Mouse (Mus musculus): ENCODE measurements around the gene Lmo2. TPM values are rescaled to one million over a fixed set of nuclear protein-coding genes. Genes with fewer than 3 reads are reported as not detected.

Lmo2 gene
- total RNA-seq (2021), result 10 to 100 TPM; 19.0 to 19.8 TPM
- long read RNA-seq, transcript Lmo2-202 (3 exons, 1,706 nt), result major isoform, 5 of 15 reads
- long read RNA-seq, partial matches to known transcripts, result 2 of 15 reads
- long read RNA-seq, other reads (novel, unspliced or antisense), result 2 of 15 reads

DNA sequence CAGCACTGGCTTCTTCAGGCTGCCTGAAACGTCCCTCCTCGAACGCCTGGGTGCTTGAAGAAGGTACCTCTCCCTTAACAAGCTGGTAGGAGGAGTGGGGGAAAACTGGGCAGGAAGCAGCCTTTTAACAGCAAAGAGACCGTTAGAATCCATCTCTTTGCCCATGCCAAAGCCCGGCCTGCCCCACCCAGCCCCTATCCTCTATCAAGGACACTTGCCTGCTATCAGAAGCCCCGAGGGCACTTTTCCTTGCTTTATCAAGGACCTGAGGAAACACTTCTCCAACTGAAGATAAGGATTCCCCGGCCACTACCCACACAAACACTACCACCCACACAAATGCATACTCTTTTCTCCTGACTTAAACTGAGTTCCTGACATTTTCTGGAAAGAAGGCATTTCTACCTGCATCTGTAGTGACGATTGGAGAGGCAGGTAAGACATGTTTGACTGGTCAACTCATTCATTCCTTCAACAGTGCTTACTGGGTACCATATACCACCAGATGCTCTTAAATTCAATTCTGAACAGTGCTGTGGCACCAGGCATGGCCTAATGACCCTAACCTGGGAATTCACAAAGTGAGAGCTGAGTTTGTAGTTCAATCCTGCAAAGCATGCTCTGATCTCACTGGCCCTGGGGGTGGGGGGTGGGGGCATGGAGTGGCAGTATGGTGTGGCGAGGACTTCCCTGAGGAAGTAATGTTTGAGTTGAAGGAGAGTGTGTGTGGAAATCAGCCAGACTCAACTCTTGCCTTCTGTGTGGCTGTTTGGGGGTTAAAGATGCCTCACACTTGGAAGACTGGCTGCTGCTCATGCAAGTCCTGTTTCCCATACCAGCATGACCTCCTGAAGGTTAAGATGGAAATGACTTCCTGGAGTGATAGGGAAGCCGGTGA is at the start of gene Lmo2:
Lmo2 (plus strand) TSS at position 338 of the 898 bp plus-strand sequence.
- no peak for DNase-seq (ENCODE audit: low spot score in 2 of 2)

DNA sequence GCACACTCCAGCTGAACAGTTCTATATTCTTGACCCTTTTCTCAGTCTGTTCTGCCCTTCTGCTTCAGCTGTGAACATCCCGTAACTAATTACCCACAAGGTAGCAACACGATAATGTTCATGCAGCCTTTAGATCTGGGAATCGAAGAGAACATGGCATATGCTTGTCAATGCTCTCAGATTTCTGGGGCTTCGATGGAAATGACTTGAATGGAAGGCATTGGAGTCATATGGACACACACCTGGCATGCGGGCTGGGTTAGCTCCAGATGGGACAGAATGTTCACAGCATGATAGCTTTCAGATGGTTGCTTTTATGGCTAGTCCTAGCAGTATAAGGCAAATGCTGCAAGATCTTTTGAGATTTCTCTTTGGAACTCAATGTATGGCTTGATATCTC is 47.2 kb upstream of the Lmo2 start:
- DNase-seq (ENCODE audit: low spot score in 2 of 2), result peak in 1 of 2 experiments; percentile 24

DNA sequence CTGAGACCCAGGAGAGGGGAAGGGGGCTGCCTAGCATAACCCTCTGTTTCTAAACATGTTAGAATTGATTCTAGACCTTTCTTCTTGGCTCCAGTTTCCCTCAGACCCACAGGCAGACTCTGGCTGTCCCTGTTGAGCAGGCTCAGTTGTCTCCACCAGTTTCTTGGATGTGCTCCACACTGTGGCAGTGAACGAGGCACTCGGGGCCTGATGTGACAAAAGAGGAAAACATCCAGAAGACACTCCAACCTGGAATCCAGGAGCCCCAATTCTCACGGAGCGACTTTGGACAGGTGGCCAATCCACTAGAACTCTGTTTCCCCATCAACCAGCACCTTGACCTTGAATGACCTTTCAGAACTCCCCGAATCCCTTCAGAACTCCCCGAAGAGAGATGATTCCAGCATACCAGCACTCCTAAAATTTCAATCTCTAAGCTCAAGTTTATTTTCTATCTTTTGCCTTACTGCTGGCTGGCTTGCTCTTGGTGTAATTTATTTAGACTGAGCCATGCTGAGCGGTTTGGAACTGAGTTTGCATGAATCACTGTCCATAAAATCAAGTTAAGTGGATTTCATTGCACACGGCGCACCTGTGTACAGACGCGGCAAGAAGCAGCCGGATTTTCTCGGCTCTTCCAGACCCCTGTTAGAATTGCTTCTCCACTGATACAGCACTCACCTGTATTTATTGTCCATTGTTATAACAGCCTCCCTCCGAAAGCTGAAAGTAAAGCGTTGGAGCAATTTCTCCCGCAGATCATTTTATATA is 45.1 kb upstream of the Lmo2 start:
- DNase-seq (ENCODE audit: low spot score in 2 of 2), result no peak

DNA sequence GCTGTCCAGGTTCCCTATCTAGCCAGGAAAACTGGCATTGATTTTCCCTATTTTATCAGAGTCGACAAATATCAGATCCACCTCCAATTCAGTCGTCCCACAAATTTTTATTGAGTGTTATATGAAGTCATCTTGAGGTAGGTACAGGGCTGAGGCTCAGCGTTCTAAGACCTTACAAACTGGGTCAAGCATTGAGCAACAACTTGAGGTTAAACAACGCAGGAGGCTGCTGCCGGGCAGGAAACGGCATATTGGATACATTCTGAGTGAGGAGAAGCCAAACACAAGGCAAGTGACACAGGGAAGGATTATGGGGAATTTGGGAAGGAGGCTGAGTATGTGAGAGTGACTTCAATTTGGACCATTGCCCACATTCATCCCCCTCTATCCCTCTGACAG is 44.5 kb upstream of the Lmo2 start:
- no peak for DNase-seq (ENCODE audit: low spot score in 2 of 2)

DNA sequence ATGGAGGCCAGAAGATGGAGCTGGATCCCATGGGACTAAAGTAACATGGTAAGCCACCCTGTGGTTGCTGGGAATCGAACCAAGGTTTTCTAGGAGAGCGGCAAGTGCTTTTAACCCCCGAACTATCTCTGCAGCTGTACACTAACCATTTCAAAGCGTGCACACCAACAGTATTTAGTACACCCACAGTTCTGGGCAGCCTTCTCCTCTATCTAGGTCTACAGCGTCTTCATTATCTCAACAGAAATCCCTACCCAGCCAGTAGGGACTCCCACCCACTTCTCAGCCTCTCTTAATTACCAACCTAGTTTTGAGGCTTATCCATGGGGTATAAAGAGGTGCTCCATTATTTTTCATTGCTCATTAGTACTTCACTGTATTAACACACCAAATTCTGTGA is 41.7 kb upstream of the Lmo2 start:
- no peak for DNase-seq (ENCODE audit: low spot score in 2 of 2)

DNA sequence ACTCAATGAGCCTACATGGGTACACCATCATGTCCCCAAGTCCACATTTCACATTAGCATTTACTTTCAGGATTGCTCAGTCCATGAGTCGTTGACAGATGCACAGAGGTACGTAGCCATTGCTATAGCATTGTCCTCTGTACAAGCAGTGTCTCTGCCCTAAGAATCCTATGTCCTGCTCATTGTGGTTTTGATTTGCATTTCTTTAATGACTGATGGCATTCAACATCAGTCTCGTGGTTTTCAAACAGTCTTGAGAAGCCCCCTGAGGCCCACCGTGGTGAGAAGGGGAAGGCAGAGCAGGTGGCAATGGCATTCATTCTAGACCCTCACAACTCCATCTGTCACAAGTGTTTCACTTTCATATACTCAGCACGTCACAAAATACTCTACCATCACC is 40.4 kb upstream of the Lmo2 start:
- DNase-seq (ENCODE audit: low spot score in 2 of 2), result no peak

DNA sequence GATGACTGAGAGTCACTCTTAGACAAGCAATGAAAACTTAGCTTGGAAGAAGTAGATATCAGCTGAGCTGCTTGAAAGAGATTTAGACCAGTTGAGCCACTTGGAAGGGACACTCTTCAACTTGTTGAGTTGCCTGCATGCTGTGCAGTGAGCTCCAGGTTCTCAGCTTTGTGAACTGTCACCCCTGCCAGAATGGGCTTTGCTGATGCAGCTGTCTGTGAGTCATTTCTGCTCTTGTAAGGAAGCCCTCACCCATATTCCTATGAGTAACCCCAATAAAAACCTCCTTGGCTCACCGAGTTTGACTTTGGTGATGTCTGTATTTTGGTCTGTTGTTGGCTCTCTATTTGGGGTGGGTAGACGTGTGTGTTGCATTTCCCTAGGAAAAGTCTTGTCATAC is 39.4 kb upstream of the Lmo2 start:
- DNase-seq (ENCODE audit: low spot score in 2 of 2), result no peak

DNA sequence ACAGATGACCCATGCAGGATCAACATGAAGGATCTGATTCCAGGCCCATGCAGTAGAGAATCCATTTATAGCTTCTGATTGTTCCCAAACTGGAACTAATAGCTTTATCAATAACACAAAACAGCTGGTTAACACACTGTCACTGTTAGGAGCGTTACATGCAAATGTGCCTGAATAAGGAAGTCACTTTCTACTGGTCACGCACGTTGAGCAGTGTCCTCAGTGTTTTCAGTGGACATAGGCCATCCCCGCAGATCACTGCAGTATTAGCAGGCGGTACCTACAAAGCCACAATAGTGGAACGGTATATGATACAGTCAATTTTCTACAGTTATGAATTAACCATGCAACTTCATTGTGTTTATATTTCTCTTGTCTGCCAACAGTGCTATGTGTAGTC is 38.3 kb upstream of the Lmo2 start:
- no peak for DNase-seq (ENCODE audit: low spot score in 2 of 2)

DNA sequence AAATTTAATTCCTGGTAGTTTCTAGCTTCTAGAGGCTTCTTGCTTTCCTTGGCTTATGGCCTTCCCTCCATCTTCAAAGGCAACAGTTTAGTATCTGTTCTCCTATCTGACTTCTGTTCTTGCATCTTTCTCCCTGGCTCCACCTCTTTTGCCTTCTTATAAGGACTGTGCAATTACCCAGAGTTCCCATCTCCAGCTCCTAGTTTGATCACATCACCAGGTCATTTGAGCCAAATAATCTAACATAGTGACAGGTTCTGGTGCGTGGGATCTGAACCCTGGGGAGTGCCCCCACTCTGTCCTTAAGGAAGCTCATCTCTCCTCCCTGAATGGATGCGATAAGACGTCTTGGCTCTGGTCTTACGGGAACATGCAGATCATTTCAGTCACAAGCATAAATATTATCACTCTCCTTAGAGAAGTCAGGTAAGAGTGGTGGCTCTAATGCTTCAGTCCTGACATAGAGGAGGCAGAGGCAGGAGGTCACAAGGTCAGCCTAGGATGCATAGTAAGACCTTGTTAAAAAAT is 31.1 kb upstream of the Lmo2 start:
- DNase-seq (ENCODE audit: low spot score in 2 of 2), result no peak

DNA sequence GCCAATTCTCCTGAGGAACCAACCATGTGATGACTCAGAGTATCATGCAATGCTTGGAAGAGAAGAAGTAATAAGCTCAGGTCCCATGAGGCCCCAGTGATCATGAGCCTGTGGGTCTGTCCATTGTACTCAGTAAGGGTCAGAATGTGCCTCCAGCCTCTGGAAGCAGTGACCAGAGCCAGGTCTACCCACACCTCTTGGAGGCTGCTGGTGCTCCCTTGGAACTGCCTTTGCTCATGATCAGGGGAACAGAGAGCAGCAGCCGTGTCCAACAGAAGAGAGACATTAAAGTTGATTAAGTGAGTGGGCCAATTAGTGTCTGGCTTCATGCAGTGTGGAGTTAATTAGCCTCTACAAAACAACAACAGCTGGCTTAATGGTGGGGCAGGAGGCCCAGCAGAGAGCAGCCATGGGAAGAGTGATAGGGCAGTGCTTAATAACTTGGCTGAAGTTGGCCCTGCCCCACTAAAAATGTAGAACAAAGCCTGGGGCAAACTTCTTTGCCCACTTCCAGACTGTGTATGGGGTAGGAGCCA is 30.1 kb upstream of the Lmo2 start:
- DNase-seq (ENCODE audit: low spot score in 2 of 2), result no peak

DNA sequence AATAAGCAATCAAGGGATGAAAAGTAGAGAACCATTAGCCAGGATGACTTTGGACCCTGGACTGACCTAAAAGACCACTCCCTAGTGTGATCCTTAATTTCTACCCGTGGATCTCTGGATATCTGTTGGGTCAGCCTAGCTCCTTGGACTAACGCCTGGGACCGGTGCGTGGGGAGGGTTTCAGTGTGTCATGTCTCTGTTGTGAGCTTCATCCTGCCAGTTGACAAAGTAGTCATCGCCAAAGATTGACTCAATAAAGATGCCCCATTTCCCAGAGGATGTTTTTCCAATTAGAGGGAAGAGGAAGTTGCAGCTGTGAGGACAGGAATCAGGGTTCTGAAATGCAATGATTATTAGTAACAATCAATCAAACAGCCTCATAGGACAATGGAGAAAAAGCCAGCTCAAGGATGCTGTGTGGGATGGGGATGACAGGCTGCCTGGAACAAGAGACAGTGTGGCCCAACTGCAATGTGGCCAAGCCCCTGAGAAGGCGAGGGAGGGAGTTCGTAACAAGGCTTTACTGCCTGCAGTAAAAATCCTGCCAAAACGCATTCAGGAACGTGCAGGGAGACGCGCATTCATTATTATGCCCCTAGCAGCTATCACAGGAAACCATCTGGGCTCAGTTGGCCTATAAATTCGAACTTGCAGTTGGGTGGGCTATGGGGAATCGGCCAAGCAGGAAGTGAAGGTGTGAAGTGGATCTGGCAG is 27.3 kb upstream of the Lmo2 start:
- DNase-seq (ENCODE audit: low spot score in 2 of 2), result peak in 1 of 2 experiments; percentile 19

DNA sequence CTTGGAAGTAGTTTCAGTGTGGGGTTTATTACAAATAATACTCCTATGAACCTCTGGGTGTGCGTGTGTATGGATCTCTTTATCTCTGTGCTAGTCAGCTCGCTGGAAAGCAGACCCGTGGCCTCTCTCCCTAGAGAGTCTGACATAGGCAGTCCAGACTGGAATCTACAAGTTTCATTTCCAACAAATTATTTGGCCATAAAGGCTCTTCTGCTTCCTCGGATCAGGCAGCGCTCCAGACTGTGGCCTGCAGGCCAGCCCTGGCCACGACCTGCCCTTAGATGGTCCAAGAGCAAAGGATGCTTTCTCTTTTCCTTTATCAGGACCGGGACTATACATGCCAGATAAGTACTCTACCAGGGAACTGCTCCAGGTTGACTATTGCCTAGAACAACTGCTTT is 26.3 kb upstream of the Lmo2 start:
- no peak for DNase-seq (ENCODE audit: low spot score in 2 of 2)

DNA sequence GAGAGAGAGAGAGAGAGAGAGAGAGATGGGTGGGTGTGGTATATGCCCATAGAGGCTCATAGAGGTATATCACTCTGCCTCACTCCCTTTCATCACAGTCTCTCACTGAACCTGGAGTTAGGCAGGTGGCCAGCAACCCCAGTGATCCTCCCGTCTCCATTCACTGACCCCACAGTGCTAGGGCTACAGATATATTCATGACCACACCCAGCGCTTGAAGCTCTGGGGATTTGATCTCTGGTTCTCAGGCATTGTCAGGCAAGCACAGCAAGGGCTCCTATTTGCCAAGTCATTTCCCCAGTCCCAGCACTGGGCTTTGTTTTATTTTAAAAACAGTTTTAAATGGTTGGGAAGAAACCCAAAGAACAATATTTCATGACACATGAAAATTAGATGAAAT is 25.8 kb upstream of the Lmo2 start:
- no peak for DNase-seq (ENCODE audit: low spot score in 2 of 2)

DNA sequence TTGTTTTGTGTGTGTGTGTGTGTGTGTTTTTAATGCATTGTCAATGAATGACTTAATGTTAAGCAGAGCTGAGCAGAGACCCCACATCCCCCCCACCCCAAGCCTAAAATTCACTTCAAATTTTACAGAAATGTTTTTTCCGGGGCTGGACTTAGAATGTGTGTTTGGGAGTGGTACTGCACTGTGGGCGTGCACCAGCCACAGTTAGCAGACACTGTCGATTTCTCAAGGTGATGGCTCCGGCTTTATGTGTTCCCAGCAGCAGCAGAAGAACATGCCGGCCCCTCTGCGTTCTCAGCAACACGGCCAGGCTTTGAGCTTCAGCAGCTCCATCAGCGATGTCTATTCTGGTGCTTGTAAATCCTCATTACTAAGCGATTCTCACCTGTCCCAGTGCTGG is 25.3 kb upstream of the Lmo2 start:
- DNase-seq (ENCODE audit: low spot score in 2 of 2), result no peak

DNA sequence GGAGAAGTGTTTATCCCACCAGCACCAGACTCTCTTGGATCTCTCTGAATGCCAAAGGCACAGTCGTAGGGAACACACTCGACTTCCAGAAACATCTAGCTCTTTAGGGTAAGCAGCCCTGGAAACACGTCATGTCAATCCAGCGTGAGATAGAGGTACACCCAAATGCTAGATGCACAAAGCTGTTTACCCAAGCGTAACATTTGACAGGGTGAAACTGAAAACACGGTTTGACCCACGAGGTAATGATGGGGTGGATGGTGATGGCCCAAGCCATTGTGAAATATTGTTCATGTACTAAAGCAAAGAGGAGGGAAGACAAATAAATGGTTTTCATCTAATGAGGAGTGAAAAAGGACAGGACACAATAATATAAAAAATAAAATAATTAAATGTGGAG is 23.5 kb upstream of the Lmo2 start:
- no peak for DNase-seq (ENCODE audit: low spot score in 2 of 2)

DNA sequence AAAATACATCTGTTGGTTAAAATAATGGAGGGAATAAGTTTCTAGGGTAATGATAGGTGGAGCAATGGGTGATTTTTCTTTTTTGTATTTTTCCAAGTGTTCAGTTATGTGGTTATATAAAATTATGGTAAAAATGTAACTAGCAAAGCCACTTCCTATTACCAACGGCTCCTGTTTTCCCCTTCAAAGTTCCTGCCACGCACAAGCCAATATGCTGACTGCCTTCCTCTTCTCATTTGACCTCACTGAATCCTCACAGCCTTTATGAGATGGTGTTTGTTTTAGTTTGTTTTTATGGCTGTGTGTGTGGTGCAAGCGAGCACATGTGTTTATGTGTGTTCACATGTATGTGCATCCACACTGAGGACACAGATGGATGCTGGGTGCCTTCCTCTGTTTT is 23.1 kb upstream of the Lmo2 start:
- no peak for DNase-seq (ENCODE audit: low spot score in 2 of 2)

DNA sequence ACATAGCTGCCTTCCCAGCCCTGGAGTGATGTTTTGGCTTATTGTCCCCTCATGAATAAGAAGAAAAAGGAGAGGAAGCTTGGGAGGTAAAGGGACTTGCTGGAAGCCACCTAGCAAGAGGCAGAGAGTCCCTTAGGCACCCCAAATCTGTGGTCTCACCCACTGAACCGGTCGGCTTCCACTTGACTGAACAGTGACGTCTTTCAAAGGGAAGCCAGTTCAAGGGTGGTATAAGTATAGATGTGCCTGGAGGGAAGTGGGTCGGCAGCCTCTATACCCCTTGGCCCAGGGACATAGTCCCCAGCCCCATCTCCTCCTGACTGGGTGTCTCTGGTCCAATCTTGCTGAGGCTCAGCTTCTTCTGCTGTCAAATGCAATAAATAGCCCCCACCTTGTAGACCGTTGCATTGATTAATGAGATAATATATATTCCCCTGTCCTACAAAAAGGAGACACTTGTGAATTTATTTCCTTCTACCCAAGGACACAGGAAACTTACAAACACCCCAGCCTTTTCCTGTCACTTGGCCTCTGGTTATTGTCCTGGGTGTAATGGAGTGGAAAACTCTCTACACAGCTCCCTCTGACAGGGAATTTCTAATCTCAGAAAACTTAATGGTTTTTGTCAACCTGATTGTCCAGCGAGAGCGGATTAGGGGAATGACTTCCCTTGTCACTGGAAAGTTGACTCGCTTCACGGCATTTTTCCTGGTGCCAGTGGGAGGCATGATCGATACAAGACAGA is 21.9 kb upstream of the Lmo2 start:
- DNase-seq (ENCODE audit: low spot score in 2 of 2), result no peak

DNA sequence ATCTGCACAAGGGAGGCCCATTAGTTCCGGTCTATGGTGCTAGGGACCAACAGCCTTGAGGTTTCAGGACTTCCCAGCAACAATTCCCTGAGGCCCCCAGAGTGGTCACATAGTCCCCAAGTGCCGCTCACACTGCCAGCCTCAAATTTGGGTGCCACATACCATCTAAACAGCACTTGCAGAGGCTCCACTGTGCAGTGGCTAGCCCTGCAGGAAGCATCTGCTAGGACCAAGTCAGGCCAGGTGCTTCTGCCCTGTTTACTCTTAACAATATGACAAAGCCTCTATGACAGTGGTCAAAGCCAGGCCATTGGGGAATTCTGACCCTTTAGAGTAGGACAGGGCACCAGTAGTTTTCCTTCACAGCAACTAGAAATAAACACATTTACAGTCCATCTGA is 21.1 kb upstream of the Lmo2 start:
- DNase-seq (ENCODE audit: low spot score in 2 of 2), result no peak

DNA sequence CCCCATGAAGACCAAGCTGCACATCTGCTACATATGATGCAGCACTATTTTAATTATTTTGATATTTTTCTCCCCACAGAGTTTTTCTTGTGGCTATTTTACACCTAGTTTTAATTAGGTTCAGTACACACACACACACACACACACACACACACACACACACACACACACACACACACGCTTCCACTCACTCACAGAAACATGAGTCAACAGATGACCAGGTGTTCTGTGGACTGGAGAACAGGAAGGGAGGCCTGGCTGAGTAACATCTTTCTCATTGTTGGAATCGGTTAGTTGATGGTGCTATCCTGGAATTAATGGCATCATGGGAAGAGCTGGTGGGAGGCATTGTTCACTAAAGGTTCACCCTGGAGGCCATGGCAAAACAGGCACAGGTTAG is 20.1 kb upstream of the Lmo2 start:
- no peak for DNase-seq (ENCODE audit: low spot score in 2 of 2)

DNA sequence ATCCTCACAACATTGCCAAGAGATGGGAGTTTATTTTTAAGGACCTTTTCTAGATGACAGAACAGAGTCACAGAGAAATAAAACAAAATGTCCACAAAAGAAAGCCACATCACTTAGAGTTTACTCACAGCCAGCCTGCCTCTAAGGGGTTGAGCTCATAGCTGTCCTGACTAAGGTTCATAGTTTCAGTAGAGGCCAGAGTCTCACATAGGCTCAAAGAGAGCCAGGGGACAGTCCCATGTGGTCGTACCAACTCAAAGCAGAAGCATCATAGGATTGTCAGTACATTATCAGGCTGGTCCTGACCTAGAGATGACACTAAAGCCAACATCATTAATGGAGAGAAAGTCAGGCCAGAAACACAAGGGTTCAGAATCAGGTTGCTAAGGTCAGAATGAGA is 19.2 kb upstream of the Lmo2 start:
- DNase-seq (ENCODE audit: low spot score in 2 of 2), result no peak

Data from layer of hippocampus, adult 18-20 months (tissue).